Mouse (Mus musculus) right cerebral cortex, postnatal 25 days (tissue): ENCODE results near the gene Acox3.
A peak's percentile ranks its signal among the peaks of the same experiment; 100 is the strongest.

Source experiments
- DNase-seq: peaks from one replicate; pipeline ENCODE4 v3.0.0; 2022

Acox3 gene

GRCm38 (mm10) chr5:35582445-35583220 is at the start of gene Acox3:
Gene Acox3, plus strand, starts transcription at chr5:35583040.
- DNase-seq, result peak; percentile 97

- no peak for DNase-seq
Measured at GRCm38 (mm10) chr5:35536271-35536670, 46.6 kb upstream of the Acox3 start.

GRCm38 (mm10) chr5:35537474-35537873 is 45.4 kb upstream of the Acox3 start:
- DNase-seq, result no peak

- DNase-seq, result no peak
Measured at GRCm38 (mm10) chr5:35538022-35538421, 44.8 kb upstream of the Acox3 start.

GRCm38 (mm10) chr5:35539576-35539975 is 43.3 kb upstream of the Acox3 start:
- no peak for DNase-seq

- no peak for DNase-seq
Measured at GRCm38 (mm10) chr5:35540555-35540954, 42.3 kb upstream of the Acox3 start.

GRCm38 (mm10) chr5:35541059-35541790 is 41.6 kb upstream of the Acox3 start:
- DNase-seq, result no peak

GRCm38 (mm10) chr5:35546127-35546526 is 36.7 kb upstream of the Acox3 start:
- DNase-seq, result no peak

- DNase-seq, result no peak
Measured at GRCm38 (mm10) chr5:35551855-35552837, 30.7 kb upstream of the Acox3 start.

GRCm38 (mm10) chr5:35552838-35553539 is 29.9 kb upstream of the Acox3 start:
- no peak for DNase-seq

- DNase-seq, result no peak
Measured at GRCm38 (mm10) chr5:35556393-35556792, 26.4 kb upstream of the Acox3 start.

GRCm38 (mm10) chr5:35557946-35558621 is 24.8 kb upstream of the Acox3 start:
- no peak for DNase-seq

- no peak for DNase-seq
Measured at GRCm38 (mm10) chr5:35559447-35559846, 23.4 kb upstream of the Acox3 start.

- peak; percentile 59 for DNase-seq
Measured at GRCm38 (mm10) chr5:35562616-35563015, 20.2 kb upstream of the Acox3 start.

- DNase-seq, result peak; percentile 57
Measured at GRCm38 (mm10) chr5:35563449-35563848, 19.4 kb upstream of the Acox3 start.

GRCm38 (mm10) chr5:35565217-35565616 is 17.6 kb upstream of the Acox3 start:
- DNase-seq, result no peak

GRCm38 (mm10) chr5:35566632-35567031 is 16.2 kb upstream of the Acox3 start:
- DNase-seq, result no peak

GRCm38 (mm10) chr5:35571546-35571945 is 11.3 kb upstream of the Acox3 start:
- no peak for DNase-seq

- DNase-seq, result peak; percentile 94
Measured at GRCm38 (mm10) chr5:35574653-35575599, 7.9 kb upstream of the Acox3 start, which contains the start of gene Trmt44. Gene Trmt44, minus strand, starts transcription at chr5:35575070.

- no peak for DNase-seq
Measured at GRCm38 (mm10) chr5:35576409-35577020, 6.3 kb upstream of the Acox3 start.
